Mouse (Mus musculus) intestine, postnatal 0 days (tissue): Measurements from ENCODE around the gene Tdrd12. TPM values are rescaled to one million over a fixed set of nuclear protein-coding genes. Genes with fewer than 3 reads are reported as not detected.
"Not testable (repeated sequence)": the region's sequence is repeated elsewhere in the genome, so short reads cannot be mapped to it uniquely, and the experiment has no call there.

Experiments
- ATAC-seq: fragments of 200-750 bp; cut with Nextera tagmentation; 2 replicates; pipeline ENCODE4 v1.8.0; 2017; ENCODE audit warnings: mild to moderate bottlenecking, moderate TSS enrichment, moderate library complexity
- H3K27ac ChIP-seq: fragments of 300-500 bp; sonication (generic); 2 replicates; pipeline ENCODE4 v1.5.1; 2014; ENCODE audit warnings: mild to moderate bottlenecking, low read depth, low read length, moderate library complexity
- H3K27me3 ChIP-seq: fragments of 300-500 bp; sonication (generic); replicated peaks from 2 replicates; pipeline ENCODE4 v1.6.1; 2014; ENCODE audit warnings: low read length, mixed read lengths; ENCODE audit not compliant: control insufficient read depth, insufficient read depth
- H3K36me3 ChIP-seq: fragments of 300-500 bp; sonication (generic); 2 replicates; pipeline ENCODE4 v1.6.1; 2014; ENCODE audit warnings: mild to moderate bottlenecking, moderate library complexity; ENCODE audit not compliant: control insufficient read depth, insufficient read depth
- H3K4me1 ChIP-seq: fragments of 300-500 bp; sonication (generic); replicated peaks from 2 replicates; pipeline ENCODE4 v1.6.1; 2014; ENCODE audit warnings: antibody characterized with exemption, low read length, mixed read lengths; ENCODE audit not compliant: control insufficient read depth, insufficient read depth
- H3K4me2 ChIP-seq: fragments of 300-500 bp; sonication (generic); replicated peaks from 2 replicates; pipeline ENCODE4 v1.6.1; 2014; ENCODE audit warnings: low read depth, mild to moderate bottlenecking, moderate library complexity
- H3K4me3 ChIP-seq: fragments of 300-500 bp; sonication (generic); 2 replicates; pipeline ENCODE4 v1.5.1; 2014; ENCODE audit warnings: low read depth, low read length
- H3K9ac ChIP-seq: fragments of 300-500 bp; sonication (generic); 2 replicates; pipeline ENCODE4 v1.6.1; 2014; ENCODE audit warnings: mild to moderate bottlenecking, low read depth, low read length
- H3K9me3 ChIP-seq: fragments of 300-500 bp; sonication (generic); 2 replicates; pipeline ENCODE4 v1.6.1; 2016; ENCODE audit warnings: mixed run types; ENCODE audit not compliant: control insufficient read depth
- CTCF ChIP-seq: sonication (generic); IDR thresholded peaks from 2 replicates; pipeline ENCODE4 v1.5.1; 2016; ENCODE audit warnings: low read depth, mild to moderate bottlenecking, control low read depth, antibody characterized with exemption, moderate library complexity
- WGBS: fragments of 180-500 bp; shearing (Covaris S2); extraction: QIAGEN DNeasy Blood & Tissue Kit; methylation state at CpG from one replicate; pipeline ENCODE4 v1.1.7; 2014; 5-methylcytosine and 5-hydroxymethylcytosine counted together
- polyA plus RNA-seq: library from polyadenylated mRNA; unstranded; fragments of >200 nt; fragmentation: Nextera tagmentation; extraction: Ambion mirVana; gene quantifications from 2 replicates; pipeline ENCODE4 v1.2.1, GENCODE M21; 2015

The Tdrd12 gene
- polyA plus RNA-seq, 1 experiment from 2014 or later = 2.0 TPM

- ATAC-seq = no peak
Measured at GRCm38 (mm10) chr7:35584068-35584785, 46.7 kb upstream of the Tdrd12 start.

DNA sequence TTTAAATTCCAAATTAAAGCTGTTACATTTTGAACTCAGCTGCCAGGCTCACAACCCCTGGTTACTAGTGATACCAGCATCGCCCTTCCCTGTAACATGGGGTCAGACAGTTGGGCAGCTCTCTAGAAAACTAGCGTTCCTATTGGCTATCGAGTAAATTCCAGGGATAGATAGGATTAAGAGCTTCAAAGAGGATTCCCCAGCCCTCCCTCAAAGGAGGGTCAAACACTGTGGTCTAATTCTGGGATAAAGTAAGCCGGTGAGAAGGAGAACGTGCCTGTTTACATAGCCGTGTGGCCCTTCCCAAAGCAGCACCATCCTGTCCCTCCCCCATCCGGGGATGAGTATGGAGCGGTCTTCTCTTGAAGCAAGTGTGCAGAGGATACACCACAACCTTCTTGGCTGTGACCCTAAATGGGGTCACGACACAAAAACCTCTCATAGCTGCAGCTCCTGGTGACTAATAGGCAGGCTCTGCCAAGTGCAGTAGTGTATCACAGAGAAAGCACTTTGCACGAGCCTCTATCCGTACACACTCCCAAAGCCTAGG is 46.0 kb upstream of the Tdrd12 start:
- Histone ChIP-seq H3K4me1 (peaks cover 7% of the 10 kb centered on the region), H3K9ac (no peak overlapping the region), H3K4me2 (no peak overlapping the region), H3K4me3 (no peak overlapping the region), H3K36me3 (no peaks in the 10 kb centered on the region), H3K27me3 (peaks cover 30% of the 10 kb centered on the region), H3K9me3 (no peaks in the 10 kb centered on the region), H3K27ac (no peak overlapping the region)
- 24% methylated on average over 11 of the region's 11 CpGs for WGBS
- TF ChIP-seq CTCF = no peak
- no peak for ATAC-seq

More at GRCm38 (mm10) chr7:35584068-35584785, 46.7 kb upstream of the Tdrd12 start:
- 6% methylated on average over 36 of the region's 36 CpGs for WGBS
- no peak for TF ChIP-seq CTCF
- Histone ChIP-seq H3K27ac (no peak overlapping the region), H3K4me2 (peak overlapping the region; percentile 98), H3K4me1 (peaks cover 7% of the 10 kb centered on the region), H3K27me3 (peaks cover 30% of the 10 kb centered on the region), H3K9ac (no peak overlapping the region), H3K9me3 (no peaks in the 10 kb centered on the region), H3K36me3 (no peaks in the 10 kb centered on the region), H3K4me3 (peak overlapping the region; percentile 78)

- TF ChIP-seq CTCF = peak; percentile 48
- H3K36me3 ChIP-seq = no peaks in the 10 kb centered on the region
- no peak overlapping the region for H3K27ac ChIP-seq
- no peaks in the 10 kb centered on the region for H3K9me3 ChIP-seq
- peaks cover 30% of the 10 kb centered on the region for H3K27me3 ChIP-seq
- no peak for ATAC-seq
- no peak overlapping the region for H3K4me3 ChIP-seq
- WGBS = 78% methylated on average over 5 of the region's 5 CpGs
- H3K4me2 ChIP-seq = no peak overlapping the region
- no peak overlapping the region for H3K9ac ChIP-seq
- H3K4me1 ChIP-seq = peaks cover 6% of the 10 kb centered on the region
Measured at GRCm38 (mm10) chr7:35582719-35583118, 45.2 kb upstream of the Tdrd12 start.

DNA sequence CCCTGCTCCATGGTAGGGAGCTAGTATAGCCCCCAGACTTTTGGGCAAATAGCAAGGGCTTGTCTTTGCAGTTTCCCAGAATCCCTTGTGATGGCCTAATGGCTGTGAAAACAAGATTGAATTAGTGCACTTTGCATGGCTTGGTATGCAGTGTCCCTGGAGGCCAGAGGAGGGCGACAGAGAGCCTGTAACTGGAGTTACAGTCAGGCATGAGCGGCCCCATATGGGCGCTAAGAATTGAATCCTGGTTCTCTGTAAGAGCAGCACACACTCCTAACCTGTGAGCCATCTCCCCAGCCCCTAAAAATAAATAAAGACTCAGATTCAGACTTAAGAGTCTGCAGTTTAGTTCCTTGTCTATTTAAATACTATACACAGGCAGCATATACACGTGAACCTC is 42.3 kb upstream of the Tdrd12 start:
- Histone ChIP-seq H3K9ac (no peak overlapping the region), H3K36me3 (no peaks in the 10 kb centered on the region), H3K4me1 (no peaks in the 10 kb centered on the region), H3K9me3 (no peaks in the 10 kb centered on the region), H3K4me2 (no peak overlapping the region), H3K4me3 (no peak overlapping the region), H3K27ac (no peak overlapping the region), H3K27me3 (peaks cover 28% of the 10 kb centered on the region)
- no peak for ATAC-seq
- 39% methylated on average over 4 of the region's 4 CpGs for WGBS
- peak; percentile 78 for TF ChIP-seq CTCF

- H3K36me3 ChIP-seq, H3K4me3 ChIP-seq, H3K27ac ChIP-seq, H3K4me2 ChIP-seq, H3K9ac ChIP-seq, ATAC-seq, H3K27me3 ChIP-seq, H3K4me1 ChIP-seq, H3K9me3 ChIP-seq: not testable (repeated sequence)
- WGBS = 23% methylated on average over 6 of the region's 6 CpGs
- peak; percentile 59 for TF ChIP-seq CTCF
Measured at GRCm38 (mm10) chr7:35570883-35571282, 33.3 kb upstream of the Tdrd12 start.

GRCm38 (mm10) chr7:35569724-35570123 is 32.2 kb upstream of the Tdrd12 start:
- not testable (repeated sequence) for H3K9ac ChIP-seq, ATAC-seq, H3K4me3 ChIP-seq, H3K27me3 ChIP-seq, H3K36me3 ChIP-seq, H3K4me2 ChIP-seq, H3K27ac ChIP-seq, H3K4me1 ChIP-seq, H3K9me3 ChIP-seq
- WGBS = 76% methylated on average over 4 of the region's 4 CpGs
- peak; percentile 25; the same call in 1 of the 2 replicates for TF ChIP-seq CTCF

GRCm38 (mm10) chr7:35565965-35566364 is 28.4 kb upstream of the Tdrd12 start:
- not testable (repeated sequence) for H3K4me2 ChIP-seq, H3K4me1 ChIP-seq, ATAC-seq, H3K9ac ChIP-seq, H3K27ac ChIP-seq, H3K9me3 ChIP-seq, H3K36me3 ChIP-seq, H3K27me3 ChIP-seq, H3K4me3 ChIP-seq
- 85% methylated on average over 13 of the region's 13 CpGs for WGBS

GRCm38 (mm10) chr7:35564872-35565271 is 27.3 kb upstream of the Tdrd12 start:
- ATAC-seq, H3K4me2 ChIP-seq, H3K27ac ChIP-seq, H3K27me3 ChIP-seq, H3K4me1 ChIP-seq, H3K4me3 ChIP-seq, H3K9me3 ChIP-seq, H3K36me3 ChIP-seq, H3K9ac ChIP-seq: not testable (repeated sequence)
- 79% methylated on average over 10 of the region's 10 CpGs for WGBS
